In genomic region chr4:127289039-127289548, GRCm38 (mm10) we compare ENCODE assay signal across 14 mouse cellular contexts. TPM values are rescaled to one million over a fixed set of nuclear protein-coding genes. Genes with fewer than 3 reads are reported as not detected.
DNase-seq lines count a peak whose midpoint lies in the region; ATAC-seq and TF ChIP-seq lines count a peak whose summit lies in the region.
"Had no signal": no experiment of that assay in that cellular context is flagged by ENCODE, and none has a peak within 500 bp of the region (broad histone marks: within the 10 kb centered on the region; RNA-seq: fewer than 3 reads in every experiment).

No protein-coding gene starts in this region.

- no peaks in the 10 kb centered on the region for H3K27me3 ChIP-seq in liver, adult 2 months (ENCODE audit: control insufficient read depth, insufficient read depth, low read length)
- H3K27me3 ChIP-seq in liver, embryonic 11.5 days (replicated peaks; ENCODE audit: control insufficient read depth, insufficient read depth, low read length): no peaks in the 10 kb centered on the region
- H3K27me3 ChIP-seq: hindbrain, embryonic 15.5 days; limb, embryonic 12.5 days had no signal

- H3K4me3 ChIP-seq in liver, adult 2 months (ENCODE audit: insufficient read depth, low read depth, low read length): no peak overlapping the region
- H3K4me3 ChIP-seq in liver, embryonic 11.5 days (ENCODE audit: low read depth, low read length): no peak overlapping the region
- H3K4me3 ChIP-seq: hindbrain, embryonic 15.5 days; limb, embryonic 12.5 days had no signal

- H3K27ac ChIP-seq in liver, adult 2 months (replicated peaks; ENCODE audit: insufficient read depth, low read depth, low read length): peak overlapping the region; percentile 56
- H3K27ac ChIP-seq in liver, embryonic 11.5 days (ENCODE audit: low read depth, low read length): no peak overlapping the region
- H3K27ac ChIP-seq: hindbrain, embryonic 15.5 days; limb, embryonic 12.5 days had no signal

- H3K9ac ChIP-seq in liver, adult 2 months (ENCODE audit: low read depth, low read length): no peak overlapping the region
- H3K9ac ChIP-seq in liver, embryonic 11.5 days (ENCODE audit: low read depth, low read length): no peak overlapping the region
- H3K9ac ChIP-seq: hindbrain, embryonic 15.5 days; limb, embryonic 12.5 days; lung, embryonic 14.5 days had no signal

- 47% methylated on average over 6 of the region's 6 CpGs for WGBS in liver, adult 2 months
- 55% methylated on average over 6 of the region's 6 CpGs for WGBS in liver, embryonic 11.5 days

- TF ChIP-seq CTCF in liver, adult 2 months (IDR thresholded peaks at IDR 0.05; ENCODE audit: low read depth, low read length): no peak

- no peak for DNase-seq in liver, adult 2 months (ENCODE audit: extremely low read depth, low read depth, low spot score)
- no peak for DNase-seq in liver, embryonic 11.5 days (ENCODE audit: low spot score)
- DNase-seq in heart, adult 9 months (ENCODE audit: low spot score in 2 of 2): peak; percentile 82 to 84
- peak; percentile 66 to 75 for DNase-seq in heart, postnatal 10 days
- peak; percentile 35 to 51 for DNase-seq in kidney, postnatal 36 days
- DNase-seq in testis, postnatal 14 days (ENCODE audit: low spot score): no peak
- no peak for DNase-seq in left cerebral cortex, adult 9 months (ENCODE audit: low spot score in 2 of 2)
- DNase-seq: adrenal gland, adult 2 months; cerebellum, postnatal 25 days; lung, embryonic 14.5 days; thymus, postnatal 25 days had no signal

- no peak for ATAC-seq in liver, embryonic 11.5 days (replicated peaks; ENCODE audit: low FRiP score)
- ATAC-seq: Patski had no signal

- no peak overlapping the region for H3K4me2 ChIP-seq in liver, embryonic 11.5 days
- H3K4me2 ChIP-seq: hindbrain, embryonic 15.5 days; limb, embryonic 12.5 days; lung, embryonic 14.5 days had no signal

- H3K9me3 ChIP-seq in liver, embryonic 11.5 days (ENCODE audit: control insufficient read depth, low read length): no peaks in the 10 kb centered on the region
- H3K9me3 ChIP-seq: hindbrain, embryonic 15.5 days; limb, embryonic 12.5 days had no signal

- H3K4me1 ChIP-seq in liver, adult 2 months (ENCODE audit: control insufficient read depth, insufficient read depth, low read length): no peaks in the 10 kb centered on the region; the same call in 1 of the 2 replicates
- H3K4me1 ChIP-seq in liver, embryonic 11.5 days (replicated peaks; ENCODE audit: control insufficient read depth, insufficient read depth, low read length): no peaks in the 10 kb centered on the region
- H3K4me1 ChIP-seq: hindbrain, embryonic 15.5 days had no signal

- no peaks in the 10 kb centered on the region for H3K36me3 ChIP-seq in liver, adult 2 months (ENCODE audit: control insufficient read depth, insufficient read depth, low read length)
- H3K36me3 ChIP-seq in liver, embryonic 11.5 days (ENCODE audit: control insufficient read depth, insufficient read depth, low read length): no peaks in the 10 kb centered on the region
- H3K36me3 ChIP-seq: hindbrain, embryonic 15.5 days; limb, embryonic 12.5 days had no signal

- no peaks in the 10 kb centered on the region for H3K79me2 ChIP-seq in liver, adult 2 months (ENCODE audit: control insufficient read depth, insufficient read depth, low read length)

- intact Hi-C loops in heart, postnatal 10 days (cut with DNase I): no loop called here

- no peak for TF ChIP-seq POLR2A in liver, adult 2 months (IDR thresholded peaks at IDR 0.05; ENCODE audit: extremely low read depth, insufficient read depth, low read length)

RNA-seq across cellular contexts. Expression of gene Gja4, which starts 24.7 kb away (rescaled TPM):
- 1.5 and 1.9 TPM in 2 replicates for total RNA-seq in liver, adult 2 months (2014; rRNA removed)
- polyA plus RNA-seq in liver, adult 2 months (2012; rRNA removed): 8.0 and 8.8 TPM in 2 replicates
- polyA plus RNA-seq in liver, embryonic 11.5 days (2014; fragmentation: Nextera tagmentation; extraction: Ambion mirVana): 4.4 and 5.5 TPM in 2 replicates
- total RNA-seq in heart, postnatal 10 days (2021): 10 to 100 TPM; 28.2 to 30.2 TPM

RNA-seq across cellular contexts. Expression of gene Gjb3, which starts 41.5 kb away (rescaled TPM):
- total RNA-seq in liver, adult 2 months (2014; rRNA removed): not detected in 2 replicates
- polyA plus RNA-seq in liver, adult 2 months (2012; rRNA removed): not detected in 2 replicates
- 0.14 and 0.26 TPM in 2 replicates for polyA plus RNA-seq in liver, embryonic 11.5 days (2014; fragmentation: Nextera tagmentation; extraction: Ambion mirVana)
- total RNA-seq in heart, postnatal 10 days (2021): under 1 TPM; 0.22 to 0.37 TPM
- polyA plus RNA-seq: adrenal gland, adult 2 months had no signal

RNA-seq across cellular contexts. Expression of gene Smim12, which starts 45.5 kb away (rescaled TPM):
- total RNA-seq in liver, adult 2 months (2014; rRNA removed): 24.4 and 27.1 TPM in 2 replicates
- polyA plus RNA-seq in liver, adult 2 months (2012; rRNA removed): 24.1 and 32.3 TPM in 2 replicates
- polyA plus RNA-seq in liver, embryonic 11.5 days (2014; fragmentation: Nextera tagmentation; extraction: Ambion mirVana): 56.5 and 56.9 TPM in 2 replicates
- total RNA-seq in heart, postnatal 10 days (2021): 10 to 100 TPM; 40.9 to 46.2 TPM

Comparison
In these comparisons a context has a peak if more than half of its experiments do, and no peak if none do; other contexts are left out.
1. DNase-seq: peak in heart, adult 9 months (2 of 2), heart, postnatal 10 days (2 of 2) and kidney, postnatal 36 days (2 of 2); none in liver, adult 2 months (single experiment), liver, embryonic 11.5 days (single experiment), testis, postnatal 14 days (single experiment) and left cerebral cortex, adult 9 months (0 of 2).